Mouse (Mus musculus) kidney, adult 11 months (tissue): ENCODE results near the gene Tmem156.

ENCODE experiments used
- DNase-seq: peaks from one replicate; pipeline ENCODE4 v3.0.0; 2022

Gene Tmem156

DNA sequence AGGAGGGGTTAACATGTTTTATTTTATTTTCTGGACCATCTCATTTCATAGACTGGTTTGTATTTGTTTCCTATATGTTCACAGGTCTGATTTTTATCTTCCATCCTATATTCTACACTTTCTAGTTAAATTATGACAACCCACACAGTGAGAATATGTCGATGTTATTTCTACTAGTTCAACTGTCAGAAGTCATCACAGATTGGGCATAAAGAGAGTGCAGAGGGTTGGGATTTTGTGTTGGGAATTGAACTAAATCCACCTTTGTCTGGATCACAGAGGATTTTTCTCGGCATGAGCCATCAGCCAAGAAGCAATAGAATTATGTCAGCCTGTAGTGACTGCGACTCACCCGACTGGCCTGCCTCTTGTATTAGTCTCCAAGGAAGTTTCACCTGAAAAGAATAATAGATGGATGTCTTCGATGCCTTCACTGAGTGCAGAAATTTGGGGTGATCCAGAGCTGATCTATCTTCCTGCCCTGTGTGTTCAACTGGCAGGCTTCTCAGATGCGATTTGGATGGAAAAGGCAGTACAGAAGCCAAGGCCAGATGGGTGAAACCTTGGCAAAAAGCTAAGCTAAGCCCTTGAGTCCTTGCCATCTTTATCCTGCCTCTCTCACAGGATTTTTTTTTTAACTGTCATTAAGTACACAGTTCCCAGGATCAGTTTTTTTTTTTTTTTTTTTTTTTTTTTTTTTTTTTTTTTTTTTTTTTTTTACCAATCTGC is 46.1 kb downstream of the Tmem156 start:
- no peak for DNase-seq

DNA sequence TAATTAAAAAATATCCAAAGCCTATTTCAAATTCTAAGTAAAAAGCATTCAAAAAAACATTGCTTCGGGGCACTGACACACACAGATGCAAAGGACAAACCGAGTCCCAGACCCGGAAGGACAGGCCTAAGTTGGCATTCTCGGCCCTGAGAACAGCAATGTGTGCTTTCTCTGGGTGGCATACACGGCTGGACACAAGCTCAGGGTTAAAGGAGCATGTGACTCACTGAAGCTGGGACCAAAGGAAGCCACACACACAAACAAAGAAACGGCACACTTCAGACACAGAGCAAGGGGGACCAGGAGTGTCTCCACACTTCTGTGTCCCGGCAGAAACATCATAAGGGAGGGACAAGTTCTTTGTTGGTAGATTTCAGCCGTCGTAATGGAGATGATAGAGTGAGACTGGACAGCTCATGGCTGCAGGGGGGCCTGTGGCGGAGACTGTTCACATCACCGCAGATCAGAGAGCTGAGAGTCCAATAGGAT is 48.5 kb downstream of the Tmem156 start:
- DNase-seq: no peak

DNA sequence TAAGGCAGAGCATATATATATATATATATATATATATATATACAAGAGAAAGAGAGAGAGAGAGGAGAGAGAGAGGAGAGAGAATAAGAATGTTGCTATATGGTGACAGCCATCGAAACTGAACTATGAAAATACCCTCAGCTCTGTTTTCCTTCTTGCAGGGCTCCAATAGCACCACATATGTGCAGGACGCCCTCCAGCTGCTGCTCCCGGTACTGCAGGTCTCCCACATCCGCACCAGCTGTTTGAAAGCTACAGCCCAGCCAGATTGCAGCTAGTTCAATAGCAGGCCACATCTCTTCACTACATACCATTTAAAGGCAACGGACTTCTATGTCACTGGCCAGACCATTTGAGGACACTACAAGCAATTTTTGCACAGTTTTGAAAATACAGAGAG is 51.5 kb downstream of the Tmem156 start:
- DNase-seq: no peak

DNA sequence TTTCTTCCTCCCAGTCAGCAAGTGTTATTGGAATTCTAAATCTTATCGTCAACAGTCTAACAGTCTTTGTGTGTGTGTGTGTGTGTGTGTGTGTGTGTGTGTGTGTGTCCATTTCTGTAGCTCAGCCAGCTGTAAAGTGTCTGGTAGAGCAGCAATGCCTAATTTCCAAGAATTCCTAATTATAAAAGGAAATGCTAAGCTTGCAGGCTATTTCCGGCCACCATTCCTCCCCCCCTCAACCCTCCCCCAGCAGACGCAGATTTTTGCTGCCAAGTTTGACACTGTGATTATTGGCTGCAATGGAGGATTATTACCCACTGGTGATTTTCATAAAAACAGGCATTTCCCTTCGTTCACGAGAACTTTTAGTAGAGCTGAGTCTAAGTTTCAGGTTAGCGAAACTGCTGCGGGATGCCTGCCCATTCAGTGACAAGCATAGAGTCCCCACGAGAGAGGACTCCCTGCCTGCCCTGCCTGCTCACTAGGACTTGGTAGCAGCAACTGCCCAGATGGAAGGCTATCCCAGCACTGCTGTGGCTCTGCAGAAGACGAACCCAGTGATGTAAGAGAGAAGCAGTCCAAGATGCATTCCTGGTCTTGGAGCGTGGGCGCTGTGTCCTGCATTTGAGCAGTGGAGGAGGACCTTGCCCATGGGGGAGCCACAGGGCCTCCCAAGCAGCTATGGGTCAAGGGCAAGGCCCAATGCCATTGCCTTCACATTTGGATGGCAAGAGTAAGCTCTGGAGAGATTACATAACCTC is 52.9 kb downstream of the Tmem156 start:
- peak; percentile 13 for DNase-seq

DNA sequence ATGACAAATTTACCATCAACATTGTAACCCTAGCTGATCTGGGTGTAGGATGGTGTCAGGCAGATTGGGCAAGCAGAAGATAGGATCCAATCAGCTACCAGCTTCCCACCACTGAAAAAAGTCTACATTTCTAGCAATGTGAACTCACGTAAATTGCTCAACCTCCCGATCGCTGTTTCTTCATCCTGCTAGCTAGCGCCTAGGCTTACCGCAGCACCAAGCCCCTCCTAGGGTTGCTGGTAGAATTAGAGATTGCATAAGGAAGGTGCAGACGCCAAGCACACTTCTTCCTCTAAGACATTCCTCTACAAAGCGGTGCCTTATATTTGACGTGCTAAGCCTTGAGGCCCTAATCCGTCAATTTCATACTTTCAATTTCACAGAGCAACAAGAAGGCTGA is 53.6 kb downstream of the Tmem156 start:
- DNase-seq: no peak

- no peak for DNase-seq
Observed at GRCm38 (mm10) chr5:65036597-65036996, 55.3 kb downstream of the Tmem156 start.

- no peak for DNase-seq
Observed at GRCm38 (mm10) chr5:65028019-65028418, 63.9 kb downstream of the Tmem156 start.

DNA sequence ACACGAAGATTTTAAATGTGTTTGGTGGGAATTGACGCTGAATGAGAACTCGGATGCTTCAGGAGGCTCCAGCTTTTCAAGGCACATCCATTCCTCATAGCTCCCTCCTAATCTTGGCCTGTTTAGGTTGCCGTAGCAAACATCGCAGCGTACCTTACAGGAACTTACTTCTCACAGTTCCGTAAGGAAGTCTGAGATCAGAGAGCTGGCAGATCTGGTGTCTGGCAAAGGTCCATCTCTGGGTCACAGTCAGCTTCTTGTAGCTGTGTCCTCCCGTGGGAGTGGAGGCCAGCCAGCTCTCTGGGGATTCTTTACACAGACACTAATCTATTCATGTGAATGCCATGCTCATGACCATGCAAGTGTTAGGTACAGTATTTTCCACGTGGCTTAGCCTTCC is 65.2 kb downstream of the Tmem156 start:
- DNase-seq: no peak

DNA sequence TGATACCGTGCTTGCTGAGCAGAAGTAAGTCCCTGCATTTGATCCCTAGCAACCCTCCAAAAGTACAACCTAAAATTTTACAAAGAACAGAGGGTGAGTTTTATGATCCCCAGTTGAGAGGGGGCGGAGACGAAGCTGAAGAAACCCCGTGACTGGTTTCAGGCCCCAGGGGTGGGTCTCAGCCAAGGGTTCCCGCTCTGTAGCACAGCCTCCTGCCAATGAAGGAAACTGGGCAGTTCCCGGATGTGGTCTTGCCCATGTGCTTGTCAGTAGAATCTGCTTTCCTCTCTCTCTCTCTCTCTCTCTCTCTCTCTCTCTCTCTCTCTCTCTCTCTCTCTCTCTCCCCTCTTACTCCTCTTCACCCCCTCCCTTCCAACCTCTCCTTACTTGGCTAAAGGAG is 66.0 kb downstream of the Tmem156 start:
- DNase-seq: no peak

- DNase-seq: no peak
Observed at GRCm38 (mm10) chr5:65024641-65025040, 67.3 kb downstream of the Tmem156 start.

DNA sequence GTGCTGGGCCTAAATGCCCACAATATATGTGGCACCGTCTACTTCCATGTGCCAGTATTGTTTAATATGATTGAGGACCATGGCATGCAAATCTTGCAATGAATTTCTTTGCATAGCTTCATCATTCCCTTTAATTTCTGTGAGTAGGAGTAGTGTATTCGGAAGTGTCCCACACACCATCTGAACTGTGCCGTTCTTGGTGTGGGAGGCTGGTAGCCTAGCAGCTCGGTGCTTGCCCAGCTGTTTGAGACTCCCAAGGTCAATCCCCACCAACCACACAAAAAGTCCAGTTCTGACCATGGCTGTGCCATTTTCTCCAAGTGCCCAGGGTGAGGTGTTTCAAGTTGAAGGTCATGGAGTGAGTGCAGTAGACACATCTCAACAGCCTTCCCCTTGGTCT is 69.9 kb downstream of the Tmem156 start:
- DNase-seq: no peak

- DNase-seq: peak; percentile 87
Observed at GRCm38 (mm10) chr5:65019823-65020222, 72.1 kb downstream of the Tmem156 start.

DNA sequence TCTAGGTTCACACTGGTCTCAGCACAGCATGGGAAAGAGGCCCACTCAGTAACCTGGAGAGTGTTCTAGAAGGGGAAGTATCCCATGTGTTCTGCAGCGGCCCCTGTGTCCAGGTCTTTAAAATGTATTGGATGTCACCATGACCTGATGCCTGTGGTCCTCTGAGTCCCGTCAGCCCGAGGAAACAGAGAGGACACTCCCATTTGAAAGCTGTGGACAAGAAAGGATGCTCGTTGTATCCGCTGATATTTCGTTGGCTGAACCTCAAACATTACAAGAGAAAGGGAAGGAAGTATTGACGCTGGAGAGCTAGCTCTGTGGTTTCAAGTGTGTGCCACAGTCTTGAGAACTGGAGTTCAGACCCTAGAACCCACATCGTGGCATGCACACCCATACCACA is 72.8 kb downstream of the Tmem156 start:
- DNase-seq: no peak

DNA sequence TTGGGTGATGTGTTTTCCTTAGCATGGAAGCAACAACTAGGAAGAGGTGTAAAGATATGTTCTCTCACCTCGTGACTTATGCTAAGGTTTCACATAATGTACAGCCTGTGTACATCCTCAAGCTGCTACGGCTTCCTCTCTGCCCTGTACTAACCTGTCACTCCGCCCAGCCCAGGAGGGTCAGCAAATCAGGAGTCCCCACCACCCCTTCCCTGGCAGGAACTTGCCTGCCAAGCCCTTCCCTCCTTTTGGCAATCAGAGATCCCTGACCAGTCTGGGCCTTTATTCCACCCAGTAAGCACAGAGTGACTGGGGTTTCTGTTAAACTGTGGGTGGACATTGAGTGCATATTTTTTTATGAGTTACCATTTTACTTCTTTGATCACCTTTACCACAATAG is 76.4 kb downstream of the Tmem156 start:
- no peak for DNase-seq

GRCm38 (mm10) chr5:65011901-65012573 is 79.9 kb downstream of the Tmem156 start:
- no peak for DNase-seq

GRCm38 (mm10) chr5:65006011-65006491 is 85.9 kb downstream of the Tmem156 start:
- no peak for DNase-seq

DNA sequence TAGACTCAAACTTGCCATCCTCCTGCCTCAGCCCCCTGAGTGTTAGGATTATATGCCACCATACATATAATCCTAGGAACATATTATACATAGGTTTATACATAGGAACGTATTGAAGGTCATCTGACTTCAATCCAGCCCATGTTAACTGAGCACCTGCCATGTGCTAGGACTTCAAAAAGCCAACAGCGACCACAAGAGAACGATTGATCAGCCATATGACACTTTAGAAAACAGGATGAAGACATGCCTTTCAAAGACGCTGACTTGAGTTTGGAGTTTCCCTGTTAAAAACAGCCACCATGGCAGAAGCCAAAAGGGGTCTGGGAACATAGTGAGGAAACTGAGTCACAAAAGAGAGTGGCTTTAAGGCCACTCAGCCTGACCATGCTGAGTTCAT is 86.7 kb downstream of the Tmem156 start:
- no peak for DNase-seq
